Mouse (Mus musculus): Measurements from ENCODE around the gene Pxdc1. TPM values are rescaled to one million over a fixed set of nuclear protein-coding genes. Genes with fewer than 3 reads are reported as not detected.

The Pxdc1 gene
- polyA plus RNA-seq, 1 experiment from 2014 or later: 10.4 TPM

GRCm38 (mm10) chr13:34612402-34612801 is 40.9 kb downstream of the Pxdc1 start:
- Histone ChIP-seq H3K4me3 (replicated peaks; ENCODE audit: low read length) (no peak overlapping the region), H3K9me3 (ENCODE audit: control insufficient read depth, low read length) (no peaks in the 10 kb centered on the region), H3K9ac (no peak overlapping the region), H3K4me1 (replicated peaks; ENCODE audit: control insufficient read depth, insufficient read depth, low read length) (no peaks in the 10 kb centered on the region), H3K27me3 (ENCODE audit: control insufficient read depth, insufficient read depth, low read length) (no peaks in the 10 kb centered on the region), H3K27ac (no peak overlapping the region), H3K36me3 (replicated peaks; ENCODE audit: control insufficient read depth, insufficient read depth) (no peaks in the 10 kb centered on the region), H3K4me2 (replicated peaks) (no peak overlapping the region)
- DNase-seq (ENCODE audit: low spot score) (no peak), ATAC-seq (ENCODE audit: low FRiP score) (no peak)
- WGBS: 79% methylated on average over 2 of the region's 2 CpGs

DNA sequence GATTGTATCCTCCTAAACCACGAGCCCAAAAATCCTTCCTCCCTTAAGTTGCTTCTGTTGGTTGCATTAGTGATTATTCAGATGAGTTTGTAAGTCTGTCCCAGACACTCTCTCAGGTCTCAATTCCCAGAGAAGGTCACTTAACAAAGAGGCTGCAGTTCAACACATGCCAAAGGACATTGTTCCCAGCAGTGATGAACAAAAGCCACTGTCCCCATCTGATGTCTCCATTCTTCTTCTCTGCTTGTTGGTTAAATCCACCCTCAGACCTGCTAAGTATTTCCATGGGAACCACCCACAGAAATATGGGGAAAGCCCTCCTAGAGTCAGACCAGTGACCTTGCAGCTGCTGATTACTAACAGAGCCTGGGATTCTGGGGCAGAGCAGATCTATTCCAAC is 43.6 kb downstream of the Pxdc1 start:
- DNase-seq (ENCODE audit: low spot score) (no peak), ATAC-seq (ENCODE audit: low FRiP score) (no peak)
- Histone ChIP-seq H3K27me3 (ENCODE audit: control insufficient read depth, insufficient read depth, low read length) (no peaks in the 10 kb centered on the region), H3K9me3 (ENCODE audit: control insufficient read depth, low read length) (no peaks in the 10 kb centered on the region), H3K27ac (no peak overlapping the region), H3K36me3 (replicated peaks; ENCODE audit: control insufficient read depth, insufficient read depth) (no peaks in the 10 kb centered on the region), H3K4me1 (replicated peaks; ENCODE audit: control insufficient read depth, insufficient read depth, low read length) (peaks cover 6% of the 10 kb centered on the region; the same call in 1 of the 2 replicates), H3K9ac (no peak overlapping the region), H3K4me2 (replicated peaks) (no peak overlapping the region), H3K4me3 (replicated peaks; ENCODE audit: low read length) (no peak overlapping the region)
- 14% methylated on average over 1 of the region's 1 CpGs for WGBS

GRCm38 (mm10) chr13:34607079-34607478 is 46.2 kb downstream of the Pxdc1 start:
- H3K4me1 ChIP-seq (replicated peaks; ENCODE audit: control insufficient read depth, insufficient read depth, low read length): peaks cover 6% of the 10 kb centered on the region; the same call in 1 of the 2 replicates
- H3K9ac ChIP-seq: no peak overlapping the region
- DNase-seq (ENCODE audit: low spot score): no peak
- no peaks in the 10 kb centered on the region for H3K9me3 ChIP-seq (ENCODE audit: control insufficient read depth, low read length)
- no peak overlapping the region for H3K27ac ChIP-seq
- H3K27me3 ChIP-seq (ENCODE audit: control insufficient read depth, insufficient read depth, low read length): no peaks in the 10 kb centered on the region
- ATAC-seq (ENCODE audit: low FRiP score): no peak
- H3K4me2 ChIP-seq (replicated peaks): no peak overlapping the region
- no peaks in the 10 kb centered on the region for H3K36me3 ChIP-seq (replicated peaks; ENCODE audit: control insufficient read depth, insufficient read depth)
- 47% methylated on average over 2 of the region's 2 CpGs for WGBS
- H3K4me3 ChIP-seq (replicated peaks; ENCODE audit: low read length): no peak overlapping the region

DNA sequence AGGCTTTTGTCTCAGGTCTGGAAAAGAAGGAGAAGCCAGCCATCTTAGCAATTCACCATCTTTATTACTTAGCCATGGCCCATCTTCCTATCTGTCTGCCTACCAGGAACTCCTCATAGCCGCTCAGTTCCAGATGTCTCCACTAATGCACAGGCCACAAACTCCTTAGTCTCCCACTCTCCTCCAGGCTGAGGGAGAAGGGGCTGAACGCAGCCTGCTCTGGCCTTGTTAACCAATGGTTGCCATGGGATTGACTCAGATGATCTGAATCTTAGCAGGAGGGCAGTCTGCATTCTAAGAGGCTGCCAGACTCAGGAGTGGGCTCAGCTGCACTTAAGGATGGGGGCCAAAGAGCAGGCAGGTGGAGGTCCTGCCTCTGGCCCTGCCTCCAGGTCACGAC is 47.4 kb downstream of the Pxdc1 start:
- peak; percentile 40; the same call in 1 of the 2 replicates for ATAC-seq (ENCODE audit: low FRiP score)
- peaks cover 6% of the 10 kb centered on the region; the same call in 1 of the 2 replicates for H3K4me1 ChIP-seq (replicated peaks; ENCODE audit: control insufficient read depth, insufficient read depth, low read length)
- no peak overlapping the region for H3K27ac ChIP-seq
- H3K9ac ChIP-seq: no peak overlapping the region
- H3K4me2 ChIP-seq (replicated peaks): no peak overlapping the region
- no peak for DNase-seq (ENCODE audit: low spot score)
- H3K36me3 ChIP-seq (replicated peaks; ENCODE audit: control insufficient read depth, insufficient read depth): no peaks in the 10 kb centered on the region
- 53% methylated on average over 3 of the region's 3 CpGs for WGBS
- no peaks in the 10 kb centered on the region for H3K27me3 ChIP-seq (ENCODE audit: control insufficient read depth, insufficient read depth, low read length)
- H3K9me3 ChIP-seq (ENCODE audit: control insufficient read depth, low read length): no peaks in the 10 kb centered on the region
- H3K4me3 ChIP-seq (replicated peaks; ENCODE audit: low read length): no peak overlapping the region

- 56% methylated on average over 5 of the region's 5 CpGs for WGBS
These were observed 48.1 kb downstream of the Pxdc1 start for GRCm38 (mm10) chr13:34605206-34605605.

DNA sequence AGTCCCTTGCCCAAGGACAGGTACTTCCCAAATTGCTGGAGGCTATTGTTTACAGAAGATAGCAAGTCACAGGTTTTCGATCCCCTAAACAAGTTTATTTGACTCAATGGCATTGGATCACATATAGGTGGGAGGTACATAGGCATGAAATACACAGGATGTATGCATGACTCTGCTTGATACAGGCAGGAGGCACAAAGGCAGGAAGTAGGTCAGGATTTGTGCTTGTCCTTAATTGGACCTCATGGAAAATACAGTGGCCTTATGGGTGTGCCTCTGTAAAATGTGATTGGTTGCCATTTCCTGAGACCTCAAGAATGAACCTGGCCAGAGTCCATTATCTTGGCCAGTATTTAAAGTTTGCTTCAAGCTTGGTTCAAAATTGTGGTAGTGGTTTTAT is 48.9 kb downstream of the Pxdc1 start:
- H3K4me1 ChIP-seq (replicated peaks; ENCODE audit: control insufficient read depth, insufficient read depth, low read length): peaks cover 6% of the 10 kb centered on the region; the same call in 1 of the 2 replicates
- 98% methylated on average over 1 of the region's 1 CpGs for WGBS

More at GRCm38 (mm10) chr13:34605206-34605605, 48.1 kb downstream of the Pxdc1 start:
- DNase-seq (ENCODE audit: low spot score) (peak; percentile 36), ATAC-seq (ENCODE audit: low FRiP score) (no peak)
- H3K4me1 ChIP-seq (replicated peaks; ENCODE audit: control insufficient read depth, insufficient read depth, low read length): peaks cover 6% of the 10 kb centered on the region; the same call in 1 of the 2 replicates
- no peaks in the 10 kb centered on the region for H3K9me3 ChIP-seq (ENCODE audit: control insufficient read depth, low read length)
- H3K9ac ChIP-seq: no peak overlapping the region
- H3K4me2 ChIP-seq (replicated peaks): no peak overlapping the region
- no peaks in the 10 kb centered on the region for H3K27me3 ChIP-seq (ENCODE audit: control insufficient read depth, insufficient read depth, low read length)
- H3K36me3 ChIP-seq (replicated peaks; ENCODE audit: control insufficient read depth, insufficient read depth): no peaks in the 10 kb centered on the region
- no peak overlapping the region for H3K4me3 ChIP-seq (replicated peaks; ENCODE audit: low read length)
- no peak overlapping the region for H3K27ac ChIP-seq

GRCm38 (mm10) chr13:34602757-34603156 is 50.5 kb downstream of the Pxdc1 start:
- DNase-seq (ENCODE audit: low spot score) (no peak), ATAC-seq (ENCODE audit: low FRiP score) (no peak)
- H3K9me3 ChIP-seq (ENCODE audit: control insufficient read depth, low read length): no peaks in the 10 kb centered on the region
- WGBS: 72% methylated on average over 2 of the region's 2 CpGs
- peaks cover 6% of the 10 kb centered on the region; the same call in 1 of the 2 replicates for H3K4me1 ChIP-seq (replicated peaks; ENCODE audit: control insufficient read depth, insufficient read depth, low read length)
- no peaks in the 10 kb centered on the region for H3K27me3 ChIP-seq (ENCODE audit: control insufficient read depth, insufficient read depth, low read length)
- no peaks in the 10 kb centered on the region for H3K36me3 ChIP-seq (replicated peaks; ENCODE audit: control insufficient read depth, insufficient read depth)
- no peak overlapping the region for H3K4me2 ChIP-seq (replicated peaks)
- H3K27ac ChIP-seq: no peak overlapping the region
- H3K4me3 ChIP-seq (replicated peaks; ENCODE audit: low read length): no peak overlapping the region
- H3K9ac ChIP-seq: no peak overlapping the region

More for the DNA sequence above, 48.9 kb downstream of the Pxdc1 start:
- Histone ChIP-seq H3K4me2 (replicated peaks) (no peak overlapping the region), H3K9ac (no peak overlapping the region), H3K4me3 (replicated peaks; ENCODE audit: low read length) (no peak overlapping the region), H3K27ac (no peak overlapping the region), H3K9me3 (ENCODE audit: control insufficient read depth, low read length) (no peaks in the 10 kb centered on the region), H3K27me3 (ENCODE audit: control insufficient read depth, insufficient read depth, low read length) (no peaks in the 10 kb centered on the region), H3K36me3 (replicated peaks; ENCODE audit: control insufficient read depth, insufficient read depth) (no peaks in the 10 kb centered on the region)
- DNase-seq (ENCODE audit: low spot score) (no peak), ATAC-seq (ENCODE audit: low FRiP score) (no peak)

DNA sequence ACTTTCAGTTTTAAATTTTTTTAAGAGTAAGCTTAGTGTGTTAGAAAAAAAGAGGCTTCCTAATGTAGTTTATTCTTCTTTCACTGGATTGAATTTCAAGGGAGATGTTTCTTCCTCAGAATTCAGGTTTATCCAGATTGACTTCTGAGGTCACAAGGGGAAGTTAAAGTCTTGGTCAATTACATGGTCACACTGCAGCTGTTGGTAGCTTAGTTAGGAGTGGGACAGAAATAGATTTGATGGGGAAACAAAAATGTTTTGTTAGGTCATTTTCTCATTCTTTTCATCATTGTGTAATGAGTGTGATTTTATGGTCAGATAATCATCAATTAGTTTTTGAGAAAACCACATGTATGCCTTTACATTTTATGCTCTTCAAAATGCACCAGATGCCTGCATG is 56.5 kb downstream of the Pxdc1 start:
- no peak for ATAC-seq (ENCODE audit: low FRiP score)
- Histone ChIP-seq H3K9me3 (ENCODE audit: control insufficient read depth, low read length) (no peaks in the 10 kb centered on the region), H3K4me1 (replicated peaks; ENCODE audit: control insufficient read depth, insufficient read depth, low read length) (no peaks in the 10 kb centered on the region), H3K36me3 (replicated peaks; ENCODE audit: control insufficient read depth, insufficient read depth) (no peaks in the 10 kb centered on the region), H3K27ac (no peak overlapping the region), H3K4me3 (replicated peaks; ENCODE audit: low read length) (no peak overlapping the region), H3K4me2 (replicated peaks) (no peak overlapping the region), H3K27me3 (ENCODE audit: control insufficient read depth, insufficient read depth, low read length) (no peaks in the 10 kb centered on the region), H3K9ac (no peak overlapping the region)
- DNase-seq (ENCODE audit: low spot score): peak; percentile 2

Measured in hindbrain, embryonic 14.5 days (tissue).